Mouse (Mus musculus) kidney, adult 18-20 months (tissue): ENCODE measurements around the gene 2210408I21Rik.

Source experiments
- DNase-seq: peaks from one replicate; pipeline ENCODE4 v3.0.0; 2021

Gene 2210408I21Rik

GRCm38 (mm10) chr13:77278659-77279413, 143.5 kb downstream of the 2210408I21Rik start:
- no peak for DNase-seq

- no peak for DNase-seq
Observed at GRCm38 (mm10) chr13:77295519-77295918, 160.2 kb downstream of the 2210408I21Rik start.

- DNase-seq, result no peak
Observed at GRCm38 (mm10) chr13:77324101-77324500, 188.8 kb downstream of the 2210408I21Rik start.

- no peak for DNase-seq
Observed at GRCm38 (mm10) chr13:77326174-77326959, 191.0 kb downstream of the 2210408I21Rik start.

- DNase-seq, result no peak
Observed at GRCm38 (mm10) chr13:77342097-77342496, 206.8 kb downstream of the 2210408I21Rik start.

- DNase-seq, result no peak
Observed at GRCm38 (mm10) chr13:77385448-77385970, 250.2 kb downstream of the 2210408I21Rik start.

GRCm38 (mm10) chr13:77386001-77386400, 250.7 kb downstream of the 2210408I21Rik start:
- DNase-seq, result no peak

- DNase-seq, result no peak
Observed at GRCm38 (mm10) chr13:77388148-77388547, 252.8 kb downstream of the 2210408I21Rik start.

GRCm38 (mm10) chr13:77389209-77389608, 253.9 kb downstream of the 2210408I21Rik start:
- DNase-seq, result no peak

- no peak for DNase-seq
Observed at GRCm38 (mm10) chr13:77396374-77396773, 261.0 kb downstream of the 2210408I21Rik start.

- DNase-seq, result no peak
Observed at GRCm38 (mm10) chr13:77396981-77397380, 261.6 kb downstream of the 2210408I21Rik start.

GRCm38 (mm10) chr13:77397646-77398045, 262.3 kb downstream of the 2210408I21Rik start:
- DNase-seq, result no peak

- DNase-seq, result no peak
Observed at GRCm38 (mm10) chr13:77398477-77398876, 263.1 kb downstream of the 2210408I21Rik start.

- no peak for DNase-seq
Observed at GRCm38 (mm10) chr13:77400762-77401161, 265.4 kb downstream of the 2210408I21Rik start.

GRCm38 (mm10) chr13:77408530-77408929, 273.2 kb downstream of the 2210408I21Rik start:
- no peak for DNase-seq

- DNase-seq, result no peak
Observed at GRCm38 (mm10) chr13:77409804-77410203, 274.5 kb downstream of the 2210408I21Rik start.

GRCm38 (mm10) chr13:77412829-77413228, 277.5 kb downstream of the 2210408I21Rik start:
- no peak for DNase-seq

GRCm38 (mm10) chr13:77450007-77450567, 314.7 kb downstream of the 2210408I21Rik start:
- no peak for DNase-seq

- no peak for DNase-seq
Observed at GRCm38 (mm10) chr13:77470093-77470621, 334.8 kb downstream of the 2210408I21Rik start.

- no peak for DNase-seq
Observed at GRCm38 (mm10) chr13:77476420-77476819, 341.1 kb downstream of the 2210408I21Rik start.

- no peak for DNase-seq
Observed at GRCm38 (mm10) chr13:77478425-77479119, 343.2 kb downstream of the 2210408I21Rik start.

- no peak for DNase-seq
Observed at GRCm38 (mm10) chr13:77489938-77490651, 354.8 kb downstream of the 2210408I21Rik start.
